Mouse (Mus musculus) testis, adult 2 months (tissue): ENCODE results near the gene Pibf1.

Experiments
- CTCF ChIP-seq: fragments of 200-500 bp; IDR thresholded peaks from 2 replicates; pipeline ENCODE4 v1.5.1; 2012; ENCODE audit warnings: low read depth, mild to moderate bottlenecking, inconsistent platforms, low read length, moderate library complexity; ENCODE audit not compliant: control insufficient read depth, insufficient read depth, insufficient replicate concordance
- POLR2A ChIP-seq: fragments of 200-500 bp; IDR thresholded peaks from 2 replicates; pipeline ENCODE4 v1.6.1; 2012; ENCODE audit warnings: low read depth, mild to moderate bottlenecking, inconsistent platforms, low read length, moderate library complexity; ENCODE audit not compliant: control insufficient read depth

GRCm38 (mm10) chr14:99071146-99071545, 28.1 kb upstream of the Pibf1 start:
- TF ChIP-seq CTCF (no peak), POLR2A (no peak)
